Mouse (Mus musculus): ENCODE results near the gene Rhpn2.
A peak's percentile ranks its signal among the peaks of the same experiment; 100 is the strongest.

Rhpn2 gene

GRCm38 (mm10) chr7:35347918-35348700 lies 14.1 kb downstream of the Rhpn2 start:
- DNase-seq (ENCODE audit: low spot score) = no peak

- no peak for DNase-seq (ENCODE audit: low spot score)
Measured at GRCm38 (mm10) chr7:35349022-35349421, 15.1 kb downstream of the Rhpn2 start.

GRCm38 (mm10) chr7:35349886-35350684 lies 16.1 kb downstream of the Rhpn2 start:
- DNase-seq (ENCODE audit: low spot score) = no peak

GRCm38 (mm10) chr7:35351155-35351554 lies 17.2 kb downstream of the Rhpn2 start:
- DNase-seq (ENCODE audit: low spot score) = no peak

- no peak for DNase-seq (ENCODE audit: low spot score)
Measured at GRCm38 (mm10) chr7:35353306-35353705, 19.3 kb downstream of the Rhpn2 start.

- no peak for DNase-seq (ENCODE audit: low spot score)
Measured at GRCm38 (mm10) chr7:35355303-35355872, 21.4 kb downstream of the Rhpn2 start.

- DNase-seq (ENCODE audit: low spot score) = no peak
Measured at GRCm38 (mm10) chr7:35357621-35358020, 23.7 kb downstream of the Rhpn2 start.

GRCm38 (mm10) chr7:35362253-35362652 lies 28.3 kb downstream of the Rhpn2 start:
- DNase-seq (ENCODE audit: low spot score) = no peak

- no peak for DNase-seq (ENCODE audit: low spot score)
Measured at GRCm38 (mm10) chr7:35362868-35363267, 28.9 kb downstream of the Rhpn2 start.

GRCm38 (mm10) chr7:35365161-35365910 lies 31.4 kb downstream of the Rhpn2 start:
- no peak for DNase-seq (ENCODE audit: low spot score)

- DNase-seq (ENCODE audit: low spot score) = no peak
Measured at GRCm38 (mm10) chr7:35371096-35371495, 37.1 kb downstream of the Rhpn2 start.

GRCm38 (mm10) chr7:35372483-35373017 lies 38.6 kb downstream of the Rhpn2 start:
- no peak for DNase-seq (ENCODE audit: low spot score)

- no peak for DNase-seq (ENCODE audit: low spot score)
Measured at GRCm38 (mm10) chr7:35373146-35373989, 39.4 kb downstream of the Rhpn2 start.

GRCm38 (mm10) chr7:35374265-35374664 lies 40.3 kb downstream of the Rhpn2 start:
- DNase-seq (ENCODE audit: low spot score) = no peak

GRCm38 (mm10) chr7:35376623-35377022 lies 42.7 kb downstream of the Rhpn2 start:
- DNase-seq (ENCODE audit: low spot score) = no peak

- DNase-seq (ENCODE audit: low spot score) = no peak
Measured at GRCm38 (mm10) chr7:35379492-35380119, 45.6 kb downstream of the Rhpn2 start.

- DNase-seq (ENCODE audit: low spot score) = peak; percentile 35
Measured at GRCm38 (mm10) chr7:35380351-35380750, 46.4 kb downstream of the Rhpn2 start.

GRCm38 (mm10) chr7:35381861-35382260 lies 47.9 kb downstream of the Rhpn2 start:
- DNase-seq (ENCODE audit: low spot score) = no peak

- no peak for DNase-seq (ENCODE audit: low spot score)
Measured at GRCm38 (mm10) chr7:35382706-35383353, 48.9 kb downstream of the Rhpn2 start.

- peak; percentile 88 for DNase-seq (ENCODE audit: low spot score)
Measured at GRCm38 (mm10) chr7:35386525-35386952, 52.6 kb downstream of the Rhpn2 start.

Measured in lung, postnatal 25 days (tissue).